Mouse (Mus musculus) cerebellum, adult 2 months (tissue): Measurements from ENCODE around the gene Gm17428. TPM values are rescaled to one million over a fixed set of nuclear protein-coding genes. Genes with fewer than 3 reads are reported as not detected.
"Not testable (repeated sequence)": the region's sequence is repeated elsewhere in the genome, so short reads cannot be mapped to it uniquely, and the experiment has no call there.

Source experiments
- DNase-seq, 2 experiments: peaks; one replicate each; pipeline ENCODE4 v3.0.0; 2021
- H3K27ac ChIP-seq: fragments of 200-500 bp; 2 replicates; pipeline ENCODE4 v1.5.1; 2012; ENCODE audit warnings: low read length, control low read depth, inconsistent platforms; ENCODE audit not compliant: insufficient read depth
- H3K27me3 ChIP-seq: fragments of 200-500 bp; 2 replicates; pipeline ENCODE4 v1.6.1; 2012; ENCODE audit warnings: inconsistent platforms, mild to moderate bottlenecking, low read length, moderate library complexity; ENCODE audit not compliant: control insufficient read depth, insufficient read depth
- H3K4me1 ChIP-seq: fragments of 200-500 bp; 2 replicates; pipeline ENCODE4 v1.6.1; 2011; ENCODE audit warnings: low read length; ENCODE audit not compliant: control insufficient read depth, insufficient read depth
- H3K4me3 ChIP-seq: fragments of 200-500 bp; replicated peaks from 2 replicates; pipeline ENCODE3; 2011; ENCODE audit warnings: mild to moderate bottlenecking, low read depth, low read length, control low read depth; ENCODE audit not compliant: insufficient read depth
- CTCF ChIP-seq: fragments of 200-500 bp; IDR thresholded peaks from 2 replicates; pipeline ENCODE4 v1.5.1; 2011; ENCODE audit warnings: low read depth, mild to moderate bottlenecking, control low read depth, low read length, moderate library complexity, borderline replicate concordance; ENCODE audit not compliant: insufficient read depth
- POLR2A ChIP-seq: fragments of 200-500 bp; IDR thresholded peaks from 2 replicates; pipeline ENCODE4 v1.6.1; 2011; ENCODE audit warnings: low read length, control low read depth, borderline replicate concordance; ENCODE audit not compliant: insufficient read depth
- WGBS: fragments of 180-500 bp; shearing (Covaris S2); methylation state at CpG from one replicate; pipeline ENCODE4 v1.1.7; 2018; 5-methylcytosine and 5-hydroxymethylcytosine counted together
- polyA plus RNA-seq: library from polyadenylated mRNA; depleted of rRNA; stranded (reverse); fragments of >200 nt; gene quantifications from 2 replicates; pipeline ENCODE4 v1.2.3, GENCODE M21; 2012

Gm17428 gene
- polyA plus RNA-seq, 1 experiment: not detected

GRCm38 (mm10) chr14:54944939-54945338 lies 31.8 kb upstream of the Gm17428 start:
- TF ChIP-seq POLR2A: no peak
- TF ChIP-seq CTCF: no peak
- DNase-seq: no peak
- WGBS: 73% methylated on average over 2 of the region's 2 CpGs
- no peaks in the 10 kb centered on the region for H3K4me1 ChIP-seq
- no peaks in the 10 kb centered on the region for H3K27me3 ChIP-seq
- no peak overlapping the region for H3K4me3 ChIP-seq
- H3K27ac ChIP-seq: no peak overlapping the region

DNA sequence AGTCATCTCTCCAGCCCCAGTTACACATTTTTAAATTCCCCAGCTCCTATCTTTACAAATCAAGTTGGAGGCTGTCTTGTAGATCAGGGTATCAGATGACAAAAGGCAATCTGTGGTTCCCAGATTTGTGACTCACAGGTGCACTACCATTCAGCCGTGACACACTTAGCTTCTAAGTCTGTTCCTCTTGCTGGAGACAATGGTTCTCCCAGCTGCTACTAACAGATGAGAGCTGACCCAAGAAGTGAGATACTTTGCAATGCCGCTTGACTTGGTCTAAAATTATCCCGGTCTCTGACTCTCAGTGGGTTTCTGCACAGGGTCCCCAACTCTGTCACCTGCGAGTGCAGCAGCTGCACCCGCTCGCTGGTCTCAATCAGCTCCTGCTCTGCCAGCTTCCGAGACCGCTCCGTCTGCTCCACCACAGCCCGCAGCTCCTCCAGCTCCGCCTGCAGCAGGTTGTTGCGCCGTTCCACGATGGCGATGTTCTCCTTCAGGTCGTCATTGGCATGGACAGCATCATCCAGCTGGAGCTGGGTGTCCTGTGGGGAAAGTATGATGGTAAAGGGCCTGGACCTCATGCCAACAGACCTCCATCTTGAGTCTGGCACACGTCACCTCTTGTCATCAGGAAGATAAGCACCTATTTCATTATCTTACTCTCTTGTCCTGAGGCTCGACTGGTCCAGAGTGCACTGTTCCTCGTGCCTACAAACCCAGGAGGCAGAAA lies 30.6 kb upstream of the Gm17428 start:
- Histone ChIP-seq H3K4me3 (no peak overlapping the region), H3K27ac (no peak overlapping the region), H3K27me3 (no peaks in the 10 kb centered on the region), H3K4me1 (no peaks in the 10 kb centered on the region)
- DNase-seq: no peak
- TF ChIP-seq CTCF: no peak
- TF ChIP-seq POLR2A: no peak
- 71% methylated on average over 19 of the region's 19 CpGs for WGBS

DNA sequence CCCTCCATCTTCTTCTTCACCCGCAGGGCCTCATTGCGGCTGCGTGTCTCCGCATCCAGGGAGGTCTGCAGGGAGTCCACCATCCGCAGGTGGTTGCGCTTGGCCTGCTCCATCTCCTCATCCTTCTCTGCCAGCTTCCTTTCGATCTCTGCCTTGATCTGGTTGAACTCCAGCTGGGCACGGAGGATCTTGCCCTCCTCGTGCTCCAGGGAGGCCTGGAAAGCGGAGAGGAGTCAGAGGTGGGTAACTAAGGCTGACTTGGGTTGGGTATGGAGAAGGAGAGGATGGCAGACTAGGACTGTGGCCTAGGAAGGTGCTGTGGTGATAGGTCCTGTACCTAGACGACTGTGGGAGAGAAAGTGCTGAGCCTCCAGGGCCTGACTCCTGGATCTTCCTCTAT lies 29.7 kb upstream of the Gm17428 start:
- H3K4me3 ChIP-seq, DNase-seq, H3K4me1 ChIP-seq, H3K27me3 ChIP-seq, H3K27ac ChIP-seq: not testable (repeated sequence)
- 80% methylated on average over 11 of the region's 11 CpGs for WGBS

DNA sequence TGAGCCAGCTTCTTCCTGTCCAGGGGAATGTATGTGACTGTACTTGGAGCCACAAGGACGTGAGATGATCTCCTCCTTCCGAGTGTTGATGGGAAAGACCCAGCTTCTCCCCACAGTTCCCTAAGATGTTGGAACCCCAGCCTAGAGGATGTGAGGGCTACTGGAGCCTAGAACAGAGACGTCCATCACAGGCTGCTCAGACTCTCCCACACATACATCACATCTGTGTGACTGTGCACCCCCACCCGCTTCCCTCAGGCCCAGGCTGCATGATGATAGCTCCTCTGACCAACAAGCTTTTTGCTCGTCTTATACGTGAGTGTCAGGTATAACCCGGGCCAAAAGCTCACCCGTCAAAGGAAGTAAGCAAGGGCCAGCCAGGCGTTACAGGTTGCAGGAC lies 28.0 kb upstream of the Gm17428 start:
- Histone ChIP-seq H3K27ac (no peak overlapping the region), H3K4me3 (no peak overlapping the region), H3K27me3 (no peaks in the 10 kb centered on the region), H3K4me1 (no peaks in the 10 kb centered on the region)
- no peak for DNase-seq
- 90% methylated on average over 9 of the region's 9 CpGs for whole genome bisulfite sequencing
- TF ChIP-seq CTCF (no peak), POLR2A (no peak)

DNA sequence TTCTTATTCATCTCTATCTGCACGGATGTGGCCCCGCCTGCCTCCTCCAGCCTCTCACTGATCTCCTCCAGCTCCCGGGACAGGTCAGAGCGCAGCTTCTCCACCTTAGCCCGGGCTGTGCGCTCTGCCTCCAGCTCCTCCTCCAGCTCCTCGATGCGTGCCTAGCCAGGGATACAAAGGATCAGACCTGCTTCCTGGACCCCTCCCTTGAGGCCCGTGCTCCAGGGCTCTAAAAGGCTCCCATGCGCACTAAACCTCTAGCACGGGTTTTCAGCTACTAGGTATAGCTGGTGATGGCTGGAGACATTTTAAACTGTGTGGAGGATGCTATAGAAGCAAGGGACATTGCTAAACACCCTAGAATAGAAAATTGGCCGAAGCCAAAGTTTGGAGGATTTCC lies 26.2 kb upstream of the Gm17428 start:
- WGBS: 63% methylated on average over 12 of the region's 12 CpGs
- DNase-seq: no peak
- Histone ChIP-seq H3K4me3 (no peak overlapping the region), H3K4me1 (no peaks in the 10 kb centered on the region), H3K27me3 (no peaks in the 10 kb centered on the region), H3K27ac (no peak overlapping the region)
- TF ChIP-seq CTCF (no peak), POLR2A (no peak)

GRCm38 (mm10) chr14:54951587-54951986 lies 25.1 kb upstream of the Gm17428 start:
- Histone ChIP-seq H3K4me3 (no peak overlapping the region), H3K27me3 (no peaks in the 10 kb centered on the region), H3K27ac (no peak overlapping the region), H3K4me1 (no peaks in the 10 kb centered on the region)
- DNase-seq: no peak
- 90% methylated on average over 6 of the region's 6 CpGs for WGBS
- no peak for TF ChIP-seq POLR2A
- no peak for TF ChIP-seq CTCF

- TF ChIP-seq POLR2A (no peak), CTCF (no peak)
- Histone ChIP-seq H3K27me3 (no peaks in the 10 kb centered on the region), H3K4me1 (no peaks in the 10 kb centered on the region), H3K4me3 (no peak overlapping the region), H3K27ac (no peak overlapping the region)
- no peak for DNase-seq
- 86% methylated on average over 8 of the region's 8 CpGs for WGBS
These were observed 23.0 kb upstream of the Gm17428 start for GRCm38 (mm10) chr14:54953664-54954206.

DNA sequence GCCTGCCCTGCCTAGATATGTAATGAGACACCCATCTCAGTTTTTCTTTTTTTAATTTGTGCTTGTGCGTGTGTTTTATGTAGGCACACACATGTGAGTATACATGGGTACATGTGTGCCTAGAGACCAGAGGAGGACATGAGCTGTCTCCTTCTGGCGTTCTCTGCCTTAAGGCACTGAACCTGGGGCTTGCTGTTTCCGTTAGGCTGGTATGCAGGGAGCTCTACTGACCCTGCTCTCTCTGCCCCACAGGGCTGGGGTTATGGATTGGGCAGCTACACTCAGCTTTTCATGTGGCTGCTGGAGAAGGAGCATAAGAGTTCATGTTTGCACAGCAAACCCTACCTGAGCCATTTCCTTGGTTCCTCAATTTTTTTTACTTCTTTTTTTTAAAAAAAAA lies 22.3 kb upstream of the Gm17428 start:
- WGBS: 88% methylated on average over 3 of the region's 3 CpGs
- no peak overlapping the region for H3K27ac ChIP-seq
- H3K4me1 ChIP-seq: no peaks in the 10 kb centered on the region
- no peaks in the 10 kb centered on the region for H3K27me3 ChIP-seq
- TF ChIP-seq CTCF: no peak
- H3K4me3 ChIP-seq: no peak overlapping the region
- no peak for DNase-seq
